ENCODE assay signal across 23 mouse cellular contexts in the genomic region with DNA sequence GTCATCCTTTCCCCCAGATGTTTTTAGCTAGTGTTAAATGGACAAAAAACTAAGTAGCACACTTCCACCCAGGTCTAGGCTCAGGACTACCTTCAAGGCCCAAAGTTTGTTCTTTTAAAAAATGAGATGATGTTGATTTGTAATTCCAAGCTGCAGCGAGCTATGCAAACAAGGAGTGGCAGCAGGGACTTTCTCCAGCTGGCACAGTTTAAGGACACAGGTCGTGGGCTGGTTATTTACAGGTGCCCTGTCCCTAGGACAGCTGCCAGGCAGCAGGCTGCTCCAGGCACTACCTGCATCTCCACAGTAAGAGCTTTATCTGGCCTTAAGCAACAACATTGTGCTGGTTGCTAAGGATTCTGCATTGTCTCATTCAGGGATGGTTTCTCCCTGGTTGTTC. TPM values are rescaled to one million over a fixed set of nuclear protein-coding genes. Genes with fewer than 3 reads are reported as not detected.
"Had no signal": no experiment of that assay in that cellular context is flagged by ENCODE, and none has a peak within 500 bp of the region (broad histone marks: within the 10 kb centered on the region; RNA-seq: fewer than 3 reads in every experiment).

No protein-coding gene starts in this region.

- DNase-seq: lung, adult 2 months; lung, postnatal 14 days; lung, postnatal 36 days; midbrain, embryonic 14.5 days; retina, postnatal 1 day; right cerebral cortex, adult 18-20 months; right cerebral cortex, postnatal 25 days; right cerebral cortex, postnatal 4 days; thymus, adult 18-20 months; thymus, postnatal 14 days; thymus, postnatal 36 days had no signal

- H3K4me3 ChIP-seq: lung, embryonic 15.5 days; midbrain, embryonic 12.5 days; myocyte; neural tube, embryonic 13.5 days; neural tube, embryonic 15.5 days; stomach, embryonic 15.5 days had no signal

- ATAC-seq: lung, postnatal 0 days; midbrain, embryonic 16.5 days had no signal

- H3K9me3 ChIP-seq: lung, embryonic 15.5 days; midbrain, embryonic 12.5 days; neural tube, embryonic 13.5 days; neural tube, embryonic 15.5 days; stomach, embryonic 15.5 days had no signal

- H3K27me3 ChIP-seq: lung, embryonic 15.5 days; midbrain, embryonic 12.5 days; neural tube, embryonic 13.5 days; neural tube, embryonic 15.5 days; stomach, embryonic 15.5 days had no signal

- H3K4me2 ChIP-seq: lung, embryonic 15.5 days; midbrain, embryonic 12.5 days; neural tube, embryonic 13.5 days; neural tube, embryonic 15.5 days; stomach, embryonic 15.5 days had no signal

- H3K9ac ChIP-seq: liver, embryonic 14.5 days; lung, embryonic 15.5 days; midbrain, embryonic 12.5 days; neural tube, embryonic 13.5 days; neural tube, embryonic 15.5 days; stomach, embryonic 15.5 days had no signal

- H3K4me1 ChIP-seq: lung, embryonic 15.5 days; midbrain, embryonic 12.5 days; neural tube, embryonic 13.5 days; neural tube, embryonic 15.5 days; stomach, embryonic 15.5 days had no signal

- H3K36me3 ChIP-seq: stomach, embryonic 15.5 days had no signal

- H3K27ac ChIP-seq: liver, embryonic 14.5 days; lung, embryonic 15.5 days; midbrain, embryonic 12.5 days; neural tube, embryonic 13.5 days; neural tube, embryonic 15.5 days; stomach, embryonic 15.5 days had no signal

RNA-seq across cellular contexts. Expression of gene Car4, which starts 23.1 kb away (rescaled TPM):
- total RNA-seq: megakaryocyte, adult 5-6 weeks; megakaryocyte-erythroid progenitor cell, adult 5-6 weeks had no signal
- polyA plus RNA-seq: liver, embryonic 16.5 days; myocyte had no signal
